Mouse (Mus musculus) CH12.LX (cell line): ENCODE measurements around the gene Nim1k. TPM values are rescaled to one million over a fixed set of nuclear protein-coding genes. Genes with fewer than 3 reads are reported as not detected.

Source experiments
- DNase-seq: peaks from one replicate; pipeline ENCODE4 v3.0.0-alpha.2; 2013; ENCODE audit errors: extremely low read depth
- H3K27ac ChIP-seq: 2 replicates; pipeline ENCODE4 v1.5.1; 2012; ENCODE audit warnings: low read depth, mild to moderate bottlenecking, control low read depth, moderate library complexity; ENCODE audit not compliant: insufficient read depth
- H3K27me3 ChIP-seq: replicated peaks from 2 replicates; pipeline ENCODE3; 2012; ENCODE audit warnings: inconsistent platforms
- H3K36me3 ChIP-seq, 2 experiments: replicated peaks in 1 of 2; 2 replicates each; pipeline versions ENCODE3 to v1.6.1; 2012; ENCODE audit warnings: inconsistent platforms in 1 of 2, low read length in 1 of 2, mild to moderate bottlenecking in 1 of 2, mixed read lengths in 1 of 2, moderate library complexity in 1 of 2; ENCODE audit not compliant: control insufficient read depth in 1 of 2, insufficient read depth in 1 of 2
- H3K4me1 ChIP-seq, 2 experiments: 2 replicates each; pipeline ENCODE4 v1.6.1; 2012; ENCODE audit warnings: inconsistent platforms in 1 of 2, moderate library complexity in 1 of 2; ENCODE audit not compliant: insufficient read depth in 2 of 2, control insufficient read depth in 1 of 2
- H3K4me2 ChIP-seq: 2 replicates; pipeline ENCODE4 v1.6.1; 2012; ENCODE audit warnings: low read depth, mild to moderate bottlenecking, control low read depth; ENCODE audit not compliant: poor library complexity, insufficient read depth, severe bottlenecking
- H3K4me3 ChIP-seq, 3 experiments: fragments of 150-350 bp in 1 of 3; sonication (generic) in 1 of 3; replicated peaks in 1 of 3; 2 replicates each; pipeline versions ENCODE3 to v1.5.1; 2011 to 2012; ENCODE audit warnings: low read depth in 2 of 3, low read length in 2 of 3, mild to moderate bottlenecking in 2 of 3, moderate library complexity in 2 of 3, control low read depth in 1 of 3, improper control_type of control experiment in 1 of 3, inconsistent platforms in 1 of 3, mixed read lengths in 1 of 3; ENCODE audit not compliant: poor library complexity in 1 of 3
- H3K79me2 ChIP-seq: replicated peaks from 2 replicates; pipeline ENCODE4 v1.6.1; 2012; ENCODE audit warnings: mild to moderate bottlenecking, moderate library complexity; ENCODE audit not compliant: control insufficient read depth, poor library complexity, insufficient read depth, severe bottlenecking; ENCODE audit errors: extremely low read depth
- H3K9ac ChIP-seq: 2 replicates; pipeline ENCODE4 v1.6.1; 2012; ENCODE audit warnings: low read depth, mild to moderate bottlenecking, control low read depth, moderate library complexity; ENCODE audit not compliant: insufficient read depth
- H3K9me3 ChIP-seq: replicated peaks from 2 replicates; pipeline ENCODE3; 2012; ENCODE audit warnings: low read length, inconsistent platforms, mixed read lengths
- BHLHE40 ChIP-seq: IDR thresholded peaks from 2 replicates; pipeline ENCODE4 v1.6.1; 2011; ENCODE audit warnings: mild to moderate bottlenecking, low read depth, low read length, improper control_type of control experiment
- CHD1 ChIP-seq: IDR thresholded peaks from 2 replicates; pipeline ENCODE4 v1.6.1; 2012; ENCODE audit warnings: low read depth, low read length, improper control_type of control experiment, inconsistent platforms
- CHD2 ChIP-seq: IDR thresholded peaks from 2 replicates; pipeline ENCODE4 v1.6.1; 2011; ENCODE audit warnings: low read length, improper control_type of control experiment
- CTCF ChIP-seq, 2 experiments: IDR thresholded peaks in 1 of 2; conservative IDR thresholded peaks in 1 of 2; 2 replicates each; pipeline ENCODE4 v1.5.1; 2011 to 2012; ENCODE audit warnings: low read depth in 2 of 2, low read length in 2 of 2, improper control_type of control experiment in 1 of 2, inconsistent platforms in 1 of 2, mild to moderate bottlenecking in 1 of 2, moderate library complexity in 1 of 2
- ELF1 ChIP-seq: IDR thresholded peaks from 2 replicates; pipeline ENCODE4 v1.6.1; 2014; ENCODE audit warnings: low read depth, mild to moderate bottlenecking, inconsistent platforms, low read length, improper control_type of control experiment
- EP300 ChIP-seq: IDR thresholded peaks from 2 replicates; pipeline ENCODE4 v1.6.1; 2011; ENCODE audit warnings: low read length, improper control_type of control experiment
- GABPA ChIP-seq: IDR thresholded peaks from 2 replicates; pipeline ENCODE4 v1.6.1; 2012; ENCODE audit warnings: low read depth, low read length, improper control_type of control experiment, inconsistent platforms; ENCODE audit not compliant: insufficient replicate concordance
- JUND ChIP-seq: conservative IDR thresholded peaks from 2 replicates; pipeline ENCODE4 v1.6.1; 2011; ENCODE audit warnings: low read depth, low read length, improper control_type of control experiment
- MAFK ChIP-seq: IDR thresholded peaks from 2 replicates; pipeline ENCODE4 v1.6.1; 2011; ENCODE audit warnings: low read length, improper control_type of control experiment; ENCODE audit not compliant: insufficient replicate concordance
- MAX ChIP-seq: IDR thresholded peaks from 2 replicates; pipeline ENCODE4 v1.6.1; 2011; ENCODE audit warnings: low read length, improper control_type of control experiment
- MAZ ChIP-seq: IDR thresholded peaks from 2 replicates; pipeline ENCODE4 v1.6.1; 2012; ENCODE audit warnings: low read depth, mild to moderate bottlenecking, inconsistent platforms, low read length, improper control_type of control experiment, moderate library complexity
- MYC ChIP-seq: IDR thresholded peaks from 2 replicates; pipeline ENCODE4 v1.6.1; 2011; ENCODE audit warnings: low read depth, mild to moderate bottlenecking, improper control_type of control experiment, low read length
- POLR2A ChIP-seq: IDR thresholded peaks from 2 replicates; pipeline ENCODE4 v1.6.1; 2011; ENCODE audit warnings: low read depth, mild to moderate bottlenecking, improper control_type of control experiment, low read length
- POLR2AphosphoS2 ChIP-seq: IDR thresholded peaks from 2 replicates; pipeline ENCODE4 v1.6.1; 2011; ENCODE audit warnings: low read depth, low read length, improper control_type of control experiment
- RAD21 ChIP-seq: IDR thresholded peaks from 2 replicates; pipeline ENCODE4 v1.6.1; 2011; ENCODE audit warnings: low read depth, mild to moderate bottlenecking, low read length, improper control_type of control experiment, moderate library complexity
- SIN3A ChIP-seq: IDR thresholded peaks from 2 replicates; pipeline ENCODE4 v1.6.1; 2012; ENCODE audit warnings: low read length, improper control_type of control experiment, inconsistent platforms
- SMC3 ChIP-seq: IDR thresholded peaks from 2 replicates; pipeline ENCODE4 v1.6.1; 2011; ENCODE audit warnings: low read depth, low read length, improper control_type of control experiment
- TCF12 ChIP-seq: IDR thresholded peaks from 2 replicates; pipeline ENCODE4 v1.6.1; 2014; ENCODE audit warnings: low read depth, mild to moderate bottlenecking, inconsistent platforms, low read length, improper control_type of control experiment
- UBTF ChIP-seq: IDR thresholded peaks from 2 replicates; pipeline ENCODE4 v1.6.1; 2012; ENCODE audit warnings: low read depth, mild to moderate bottlenecking, inconsistent platforms, low read length, improper control_type of control experiment, moderate library complexity
- USF1 ChIP-seq: IDR thresholded peaks from 2 replicates; pipeline ENCODE4 v1.6.1; 2014; ENCODE audit warnings: low read depth, mild to moderate bottlenecking, inconsistent platforms, low read length, improper control_type of control experiment
- ZC3H11A ChIP-seq: IDR thresholded peaks from 2 replicates; pipeline ENCODE4 v1.6.1; 2012; ENCODE audit warnings: low read depth, mild to moderate bottlenecking, inconsistent platforms, low read length, improper control_type of control experiment
- ZKSCAN1 ChIP-seq: IDR thresholded peaks from 2 replicates; pipeline ENCODE4 v1.6.1; 2012; ENCODE audit warnings: low read depth, inconsistent platforms, low read length, improper control_type of control experiment, borderline replicate concordance
- ZMIZ1 ChIP-seq: IDR thresholded peaks from 2 replicates; pipeline ENCODE4 v1.6.1; 2012; ENCODE audit warnings: low read depth, mild to moderate bottlenecking, inconsistent platforms, low read length, improper control_type of control experiment
- ZNF384 ChIP-seq: IDR thresholded peaks from 2 replicates; pipeline ENCODE4 v1.6.1; 2012; ENCODE audit warnings: low read depth, low read length, improper control_type of control experiment, inconsistent platforms
- dilution Hi-C: fragments of 300-500 bp; cut with MboI; formaldehyde crosslinking; loops from 2 replicates; pipeline ENCODE4 v1.14.3; 2020; ENCODE audit warnings: low sequenced_read_pairs; ENCODE audit not compliant: extremely low pct_unique_long_range_greater_than_20kb, extremely low pct_ligation_motif_present
- in situ Hi-C: fragments of 300-500 bp; cut with MboI; formaldehyde crosslinking; loops from 3 replicates; pipeline ENCODE4 v1.14.3; 2019; ENCODE audit warnings: low sequenced_read_pairs, low pct_ligation_motif_present, low pct_unique_long_range_greater_than_20kb, mixed read lengths
- polyA plus RNA-seq: library from polyadenylated mRNA; unstranded; fragments of >175 nt; gene quantifications from 2 replicates; pipeline ENCODE4 v1.2.1, GENCODE M21; 2012; ENCODE audit warnings: low read depth; ENCODE audit not compliant: insufficient read length
- total RNA-seq, 2 experiments: library from RNA; depleted of rRNA; stranded (reverse); fragments of 300-350 nt in 1 of 2; fragments of >200 nt in 1 of 2; gene quantifications; 2 replicates each; pipeline ENCODE4 v1.2.3; 2012 to 2014

Gene Nim1k
- total and polyA plus RNA-seq, 3 experiments = 0.04 to 0.16 (median 0.09) TPM

DNA sequence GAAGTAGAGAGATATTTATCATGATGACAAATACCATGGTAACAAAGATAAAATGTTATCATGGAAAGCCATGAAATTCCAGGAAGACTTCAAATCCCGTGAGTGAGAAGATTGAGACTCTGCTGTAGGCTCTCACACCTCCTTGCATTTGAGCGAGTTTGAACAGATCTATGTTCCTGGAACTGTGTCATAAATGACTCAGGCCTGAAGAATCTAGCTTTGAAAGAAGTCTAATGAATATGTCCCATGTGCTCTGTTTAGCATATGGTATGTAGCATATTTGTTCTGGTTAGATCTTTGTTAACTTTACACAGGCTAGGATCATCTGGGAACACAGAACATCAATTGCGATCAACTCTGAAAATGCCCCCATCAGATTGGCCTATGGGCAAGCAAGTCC is 33.2 kb downstream of the Nim1k start:
- H3K4me1 ChIP-seq = 0 out of 4 replicates have a peak, but pooled peaks cover 0 to 5% of the 10 kb centered on the region in 2 experiments
- H3K36me3 ChIP-seq = no peaks in the 10 kb centered on the region
- H3K4me3 ChIP-seq = no peak overlapping the region
- no peaks in the 10 kb centered on the region for H3K27me3 ChIP-seq
- in situ Hi-C loops = no loop called here
- no peaks in the 10 kb centered on the region for H3K9me3 ChIP-seq
- DNase-seq = no peak
- no peak overlapping the region for H3K27ac ChIP-seq
- TF ChIP-seq JUND (no peak), UBTF (no peak), MYC (no peak), POLR2A (no peak), MAZ (no peak), SIN3A (no peak), ZMIZ1 (no peak), SMC3 (no peak), RAD21 (no peak), EP300 (no peak), MAFK (no peak), POLR2AphosphoS2 (no peak), ZKSCAN1 (no peak), BHLHE40 (no peak)
- no peaks in the 10 kb centered on the region for H3K79me2 ChIP-seq
- dilution Hi-C loops = no loop called here
- H3K9ac ChIP-seq = no peak overlapping the region
- no peak overlapping the region for H3K4me2 ChIP-seq

GRCm38 (mm10) chr13:119716105-119716504 is 39.6 kb downstream of the Nim1k start:
- Histone ChIP-seq H3K36me3 (peaks cover 0 to 14% of the 10 kb centered on the region in 2 experiments), H3K9me3 (no peaks in the 10 kb centered on the region), H3K4me3 (no peak overlapping the region), H3K4me2 (no peak overlapping the region), H3K27me3 (no peaks in the 10 kb centered on the region), H3K79me2 (no peaks in the 10 kb centered on the region), H3K4me1 (peaks cover 0 to 11% of the 10 kb centered on the region in 2 experiments; a peak in 2 of 4 replicates), H3K9ac (no peak overlapping the region), H3K27ac (no peak overlapping the region)
- in situ Hi-C loops (no loop called here), dilution Hi-C loops (no loop called here)
- DNase-seq = no peak
- TF ChIP-seq MAX (no peak), MAZ (no peak), POLR2AphosphoS2 (no peak), USF1 (no peak), ZC3H11A (no peak), GABPA (no peak), ELF1 (no peak), SIN3A (no peak), JUND (no peak), TCF12 (no peak), CTCF (conservative IDR thresholded peaks at IDR 0.05 in 1 of 2, IDR thresholded peaks at IDR 0.05 in 1 of 2; ENCODE audit: low read depth in 2 of 2, low read length in 2 of 2) (no peak), CHD1 (no peak), CHD2 (no peak), ZNF384 (no peak), MAFK (no peak), UBTF (no peak)
